Mouse (Mus musculus) G1E (cell line): Measurements from ENCODE around the gene 3110040M04Rik.
"Not testable (repeated sequence)": the region's sequence is repeated elsewhere in the genome, so short reads cannot be mapped to it uniquely, and the experiment has no call there.

Source experiments
- CTCF ChIP-seq: IDR thresholded peaks from 2 replicates; pipeline ENCODE4 v1.5.1; 2012; ENCODE audit warnings: low read depth, low read length, inconsistent platforms, mixed read lengths
- GATA1 ChIP-seq: IDR thresholded peaks from 2 replicates; pipeline ENCODE4 v1.6.1; 2012; ENCODE audit warnings: borderline replicate concordance, low read length, inconsistent platforms, mixed read lengths
- GATA2 ChIP-seq: IDR thresholded peaks from 2 replicates; pipeline ENCODE4 v1.6.1; 2012; ENCODE audit warnings: low read depth, low read length, inconsistent platforms, borderline replicate concordance
- POLR2AphosphoS5 ChIP-seq: IDR thresholded peaks from 2 replicates; pipeline ENCODE4 v1.6.1; 2012; ENCODE audit warnings: low read depth, low read length, inconsistent platforms; ENCODE audit not compliant: insufficient replicate concordance
- TAL1 ChIP-seq: conservative IDR thresholded peaks from 2 replicates; pipeline ENCODE4 v1.6.1; 2012; ENCODE audit warnings: low read depth, low read length, inconsistent platforms, mixed read lengths

DNA sequence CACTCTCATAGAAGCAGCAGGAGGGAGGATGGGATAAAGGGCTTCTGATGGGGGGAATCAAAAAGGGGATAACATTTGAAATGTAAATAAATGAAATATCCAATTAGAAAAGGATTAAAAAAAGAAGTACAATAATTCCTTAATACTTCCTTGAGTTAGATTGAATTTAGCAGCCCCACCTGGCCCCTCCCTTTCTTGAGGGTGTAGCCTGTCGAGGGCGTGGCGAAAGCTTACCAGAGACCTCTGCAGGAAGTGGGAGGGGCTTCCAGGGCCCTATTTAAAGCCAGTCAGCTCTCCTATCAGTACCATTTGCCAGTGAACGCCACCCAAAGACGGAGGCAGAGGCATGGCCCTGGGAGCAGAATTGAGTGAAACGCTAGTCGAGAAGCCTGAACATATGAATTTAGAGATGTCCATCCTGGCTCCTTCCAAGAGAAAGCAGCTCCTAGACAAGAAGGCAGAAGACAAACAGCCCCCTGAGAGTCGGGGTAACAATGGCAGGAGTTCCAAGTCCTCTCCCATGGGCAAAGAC, 6.0 kb downstream of the 3110040M04Rik start, which contains the start of gene Gm47996:
- TF ChIP-seq TAL1, CTCF, GATA1, POLR2AphosphoS5, GATA2: not testable (repeated sequence)
